16 mouse cellular contexts compared by ENCODE assay signal in the genomic region with DNA sequence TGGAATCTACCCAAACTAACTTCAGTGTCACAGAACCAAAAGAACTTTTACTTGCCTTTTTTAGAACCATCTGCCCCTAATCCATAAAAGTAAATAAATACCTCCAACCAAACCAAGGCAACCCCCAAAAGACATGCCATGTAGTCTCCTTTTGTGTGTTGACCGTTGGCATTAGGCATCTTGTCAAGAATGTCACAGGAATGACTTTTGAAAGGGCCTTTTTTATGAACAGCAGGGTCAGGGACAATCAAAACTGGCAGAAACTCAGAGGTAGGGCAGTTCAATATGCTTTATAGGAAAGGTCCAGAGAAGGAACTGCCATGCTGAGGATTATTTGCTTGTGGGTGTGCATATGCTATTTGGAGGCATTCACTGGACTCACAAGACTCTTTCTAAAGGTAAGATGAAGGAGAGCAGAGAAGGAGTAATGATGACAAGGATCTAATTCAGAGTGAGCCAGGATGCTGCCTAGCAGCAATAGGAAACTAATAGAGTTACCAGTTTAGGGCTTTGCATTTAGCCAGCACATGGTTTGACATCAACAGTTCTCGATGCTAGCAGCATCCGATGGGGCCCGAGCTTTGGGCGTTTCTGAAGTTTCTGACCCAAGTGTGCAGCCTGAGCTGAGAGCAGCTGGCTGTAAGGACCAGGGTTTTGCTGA. TPM values are rescaled to one million over a fixed set of nuclear protein-coding genes. Genes with fewer than 3 reads are reported as not detected.
DNase-seq lines count a peak whose midpoint lies in the region; ATAC-seq and TF ChIP-seq lines count a peak whose summit lies in the region.
"Had no signal": no experiment of that assay in that cellular context is flagged by ENCODE, and none has a peak within 500 bp of the region (broad histone marks: within the 10 kb centered on the region; RNA-seq: fewer than 3 reads in every experiment).

No protein-coding gene starts in this region.

- no peaks in the 10 kb centered on the region for H3K27me3 ChIP-seq in hindbrain, embryonic 10.5 days (ENCODE audit: insufficient read depth, poor library complexity, severe bottlenecking)
- no peaks in the 10 kb centered on the region for H3K27me3 ChIP-seq in midbrain, embryonic 10.5 days (ENCODE audit: low read depth, poor library complexity, severe bottlenecking)
- H3K27me3 ChIP-seq in neural tube, embryonic 14.5 days (ENCODE audit: control insufficient read depth, insufficient read depth, low read length), result no peaks in the 10 kb centered on the region
- H3K27me3 ChIP-seq: embryonic facial prominence, embryonic 12.5 days had no signal

- intact Hi-C loops in left cerebral cortex, postnatal 25 days (cut with DNase I), result no loop called here

- H3K4me1 ChIP-seq in hindbrain, embryonic 10.5 days (replicated peaks), result peaks cover 27% of the 10 kb centered on the region
- H3K4me1 ChIP-seq in midbrain, embryonic 10.5 days, result peaks cover 46% of the 10 kb centered on the region
- peaks cover 13% of the 10 kb centered on the region for H3K4me1 ChIP-seq in neural tube, embryonic 14.5 days (ENCODE audit: control insufficient read depth, insufficient read depth, low read length)

- WGBS in hindbrain, embryonic 10.5 days, result 62% methylated on average over 5 of the region's 5 CpGs
- 47% methylated on average over 5 of the region's 5 CpGs for WGBS in midbrain, embryonic 10.5 days
- WGBS in neural tube, embryonic 14.5 days, result 50% methylated on average over 5 of the region's 5 CpGs

- peak overlapping the region; percentile 75 for H3K27ac ChIP-seq in layer of hippocampus, adult 2 months
- H3K27ac ChIP-seq in hindbrain, embryonic 10.5 days, result peak overlapping the region; percentile 56; the same call in 1 of the 2 replicates
- peak overlapping the region; percentile 87 for H3K27ac ChIP-seq in midbrain, embryonic 10.5 days (replicated peaks)
- H3K27ac ChIP-seq in neural tube, embryonic 14.5 days (ENCODE audit: low read depth, low read length), result 0 out of 2 replicates have a peak overlapping the region, but pooled peaks have one; percentile 40
- H3K27ac ChIP-seq: embryonic facial prominence, embryonic 12.5 days; stomach, postnatal 0 days had no signal

- no peaks in the 10 kb centered on the region for H3K36me3 ChIP-seq in hindbrain, embryonic 10.5 days
- H3K36me3 ChIP-seq in midbrain, embryonic 10.5 days, result no peaks in the 10 kb centered on the region
- H3K36me3 ChIP-seq in neural tube, embryonic 14.5 days (ENCODE audit: control insufficient read depth, insufficient read depth, low read length), result no peaks in the 10 kb centered on the region
- H3K36me3 ChIP-seq: embryonic facial prominence, embryonic 12.5 days had no signal

- H3K4me2 ChIP-seq in neural tube, embryonic 14.5 days (ENCODE audit: low read depth, low read length), result 0 out of 2 replicates have a peak overlapping the region, but pooled peaks have one; percentile 4

- TF ChIP-seq CTCF in layer of hippocampus, adult 2 months (conservative IDR thresholded peaks at IDR 0.05), result no peak

- no peaks in the 10 kb centered on the region for H3K9me3 ChIP-seq in hindbrain, embryonic 10.5 days
- H3K9me3 ChIP-seq in midbrain, embryonic 10.5 days (replicated peaks), result no peaks in the 10 kb centered on the region
- no peaks in the 10 kb centered on the region for H3K9me3 ChIP-seq in neural tube, embryonic 14.5 days (ENCODE audit: control insufficient read depth, low read length)
- H3K9me3 ChIP-seq: embryonic facial prominence, embryonic 12.5 days had no signal

- no peak overlapping the region for H3K9ac ChIP-seq in neural tube, embryonic 14.5 days (replicated peaks; ENCODE audit: low read depth, low read length)
- H3K9ac ChIP-seq: embryonic facial prominence, embryonic 12.5 days; liver, postnatal 0 days had no signal

- DNase-seq in layer of hippocampus, adult 2 months (ENCODE audit: low spot score in 2 of 2), result no peak
- DNase-seq in layer of hippocampus, adult 18-20 months (ENCODE audit: low spot score in 2 of 2), result no peak
- DNase-seq in hindbrain, embryonic 10.5 days (ENCODE audit: low spot score), result no peak
- DNase-seq in midbrain, embryonic 10.5 days (ENCODE audit: low spot score), result peak; percentile 23
- DNase-seq in kidney, postnatal 10 days, result no peak
- DNase-seq in left cerebral cortex, postnatal 25 days (ENCODE audit: low spot score in 2 of 2), result no peak
- no peak for DNase-seq in frontal cortex, postnatal 14 days (ENCODE audit: low spot score in 2 of 2)
- DNase-seq: gastrocnemius, postnatal 10 days; kidney, postnatal 25 days; liver, postnatal 0 days; thymus, postnatal 25 days had no signal

- peak; percentile 63; the same call in 1 of the 2 replicates for ATAC-seq in neural tube, embryonic 14.5 days (ENCODE audit: low read depth)
- ATAC-seq: intestine, postnatal 0 days; liver, postnatal 0 days; Patski had no signal

- H3K4me3 ChIP-seq in layer of hippocampus, adult 2 months, result no peak overlapping the region
- no peak overlapping the region for H3K4me3 ChIP-seq in hindbrain, embryonic 10.5 days
- no peak overlapping the region for H3K4me3 ChIP-seq in midbrain, embryonic 10.5 days
- H3K4me3 ChIP-seq in neural tube, embryonic 14.5 days (ENCODE audit: low read depth, low read length), result no peak overlapping the region
- H3K4me3 ChIP-seq: embryonic facial prominence, embryonic 12.5 days had no signal

RNA-seq across cellular contexts. Expression of gene Traf1, which starts 32.3 kb away (rescaled TPM):
- 1 to 10 TPM; 3.5 to 3.8 TPM for total RNA-seq in layer of hippocampus, adult 2 months (2021)
- 1 to 10 TPM; 4.5 to 6.2 TPM for total RNA-seq in layer of hippocampus, adult 18-20 months (2021)
- polyA plus RNA-seq in hindbrain, embryonic 10.5 days (2016; fragmentation: Nextera tagmentation; extraction: Ambion mirVana), result 0.27 and 0.67 TPM in 2 replicates
- polyA plus RNA-seq in midbrain, embryonic 10.5 days (2016; fragmentation: Nextera tagmentation; extraction: Ambion mirVana), result 0.12 and 0.27 TPM in 2 replicates
- 3.5 and 4.4 TPM in 2 replicates for polyA plus RNA-seq in neural tube, embryonic 14.5 days (2014; fragmentation: Nextera tagmentation; extraction: Ambion mirVana)
- total RNA-seq in left cerebral cortex, postnatal 25 days (2021), result 1 to 10 TPM in 1 of 2 experiments, under 1 TPM in 1; 0.57 to 2.1 TPM
